Comparison of ENCODE assay signal across 1 mouse cellular context in the genomic region with DNA sequence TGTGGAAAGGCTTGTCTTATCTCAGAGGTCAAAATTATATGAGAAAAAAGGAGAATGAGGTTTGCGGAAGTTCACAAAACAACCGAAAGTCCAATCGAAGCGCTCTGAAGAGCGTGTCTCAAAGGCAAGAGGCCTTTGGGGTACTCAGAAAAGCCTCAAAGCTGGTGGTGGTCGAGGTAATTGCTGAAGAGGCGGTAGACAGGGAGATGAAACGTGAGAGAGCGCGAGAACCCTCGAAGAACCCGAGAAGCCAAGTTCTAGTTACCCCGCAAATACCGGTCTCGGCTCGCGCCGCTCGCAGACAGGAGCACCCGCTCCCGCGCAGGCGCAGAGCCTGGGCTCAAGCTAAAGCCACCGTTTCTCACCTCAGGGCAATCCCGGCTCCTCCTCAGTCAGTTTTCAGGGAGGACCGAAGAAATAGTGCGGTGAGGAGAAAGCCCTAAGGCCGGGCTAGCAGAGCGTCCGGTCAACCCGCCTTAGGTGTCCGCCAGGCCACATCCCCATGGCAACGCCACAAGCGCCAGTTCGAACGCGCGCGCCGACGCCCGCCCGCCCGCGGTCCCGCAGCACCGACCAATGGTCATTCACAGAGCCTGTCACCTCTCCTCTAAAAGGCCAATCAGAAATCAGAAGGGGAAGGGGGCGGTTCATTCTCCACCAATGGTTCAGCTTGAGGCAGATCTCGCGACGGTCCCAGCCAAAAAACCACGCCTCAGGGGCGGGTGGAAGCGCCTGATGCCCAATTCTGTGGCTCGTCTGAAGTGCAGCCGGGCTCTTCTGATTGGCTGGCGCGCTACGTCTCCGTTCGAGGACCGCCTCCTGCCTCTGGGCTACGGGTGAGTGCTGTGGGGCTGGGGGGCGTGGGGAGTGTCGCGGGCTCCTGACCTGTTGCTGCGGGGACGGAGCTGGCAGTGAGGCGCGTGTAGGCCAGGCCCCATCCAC.
TF ChIP-seq lines count a peak whose summit lies in the region.

Gene Kif24, minus strand, starts transcription at position 543 of the 942 bp plus-strand sequence.
Gene Nudt2, plus strand, starts transcription at position 807 of the 942 bp plus-strand sequence.

TF ChIP-seq in CH12.LX, 34 proteins besides CTCF, POLR2A, EP300 and RAD21 (continued from another document):
- TF ChIP-seq USF2 (conservative IDR thresholded peaks at IDR 0.05; ENCODE audit: low read depth, low read length): no peak
- no peak; the same call in none of the 2 replicates for TF ChIP-seq MYC (IDR thresholded peaks at IDR 0.05; ENCODE audit: low read depth, low read length)
- no peak for TF ChIP-seq POLR2AphosphoS2 (IDR thresholded peaks at IDR 0.05; ENCODE audit: low read depth, low read length)
- no peak for TF ChIP-seq CHD1 (IDR thresholded peaks at IDR 0.05; ENCODE audit: low read depth, low read length)
- TF ChIP-seq E2F4 (IDR thresholded peaks at IDR 0.05; ENCODE audit: insufficient replicate concordance, low read depth, low read length): peak; percentile 89; the same call in 1 of the 2 replicates
- no peak for TF ChIP-seq ZC3H11A (IDR thresholded peaks at IDR 0.05; ENCODE audit: low read depth, low read length)
- no peak for TF ChIP-seq JUN (IDR thresholded peaks at IDR 0.05; ENCODE audit: insufficient read depth, low read depth, low read length)
- no peak for TF ChIP-seq MAFK (IDR thresholded peaks at IDR 0.05; ENCODE audit: insufficient replicate concordance, low read length)
- peak; percentile 95 for TF ChIP-seq MXI1 (IDR thresholded peaks at IDR 0.05; ENCODE audit: low read depth, low read length)
- peak; percentile 10; the same call in 1 of the 2 replicates for TF ChIP-seq TCF12 (IDR thresholded peaks at IDR 0.05; ENCODE audit: low read depth, low read length)
- no peak for TF ChIP-seq ETS1 (conservative IDR thresholded peaks at IDR 0.05; ENCODE audit: low read depth, low read length)
- TF ChIP-seq UBTF (IDR thresholded peaks at IDR 0.05; ENCODE audit: low read depth, low read length): no peak
- TF ChIP-seq GABPA (IDR thresholded peaks at IDR 0.05; ENCODE audit: insufficient replicate concordance, low read depth, low read length): no peak
- no peak for TF ChIP-seq PAX5 (IDR thresholded peaks at IDR 0.05; ENCODE audit: low read length)
- TF ChIP-seq USF1 (IDR thresholded peaks at IDR 0.05; ENCODE audit: low read depth, low read length): no peak
- TF ChIP-seq TBP (conservative IDR thresholded peaks at IDR 0.05; ENCODE audit: low read depth, low read length): 0 out of 2 replicates have a peak, but pooled peaks have one; percentile 17
- TF ChIP-seq MAZ (IDR thresholded peaks at IDR 0.05; ENCODE audit: low read depth, low read length): peak; percentile 60; the same call in 1 of the 2 replicates
- peak; percentile 86; the same call in 1 of the 2 replicates for TF ChIP-seq SIN3A (IDR thresholded peaks at IDR 0.05; ENCODE audit: low read length)
- 0 out of 2 replicates have a peak, but pooled peaks have one; percentile 15 for TF ChIP-seq MAX (IDR thresholded peaks at IDR 0.05; ENCODE audit: low read length)
- TF ChIP-seq HCFC1 (IDR thresholded peaks at IDR 0.05; ENCODE audit: low read depth, low read length): peak; percentile 77
- no peak for TF ChIP-seq SMC3 (IDR thresholded peaks at IDR 0.05; ENCODE audit: low read depth, low read length)
- no peak for TF ChIP-seq ZKSCAN1 (IDR thresholded peaks at IDR 0.05; ENCODE audit: borderline replicate concordance, low read depth, low read length)
- TF ChIP-seq MEF2A (IDR thresholded peaks at IDR 0.05; ENCODE audit: borderline replicate concordance, low read depth, low read length): no peak
- TF ChIP-seq NELFE (IDR thresholded peaks at IDR 0.05; ENCODE audit: low read depth, low read length): peak; percentile 82
- TF ChIP-seq ELF1 (IDR thresholded peaks at IDR 0.05; ENCODE audit: low read depth, low read length): no peak
- no peak for TF ChIP-seq RCOR1 (conservative IDR thresholded peaks at IDR 0.05; ENCODE audit: low read depth, low read length)
- TF ChIP-seq IRF4 (IDR thresholded peaks at IDR 0.05; ENCODE audit: low read depth, low read length): 0 out of 2 replicates have a peak, but pooled peaks have one; percentile 6
- TF ChIP-seq NRF1 (IDR thresholded peaks at IDR 0.05; ENCODE audit: low read depth, low read length): peak; percentile 94
- peak; percentile 100 for TF ChIP-seq CHD2 (IDR thresholded peaks at IDR 0.05; ENCODE audit: low read length)
- no peak for TF ChIP-seq ZNF384 (IDR thresholded peaks at IDR 0.05; ENCODE audit: low read depth, low read length)
